Mouse (Mus musculus): ENCODE results near the gene Phtf2. TPM values are rescaled to one million over a fixed set of nuclear protein-coding genes. Genes with fewer than 3 reads are reported as not detected.
A peak's percentile ranks its signal among the peaks of the same experiment; 100 is the strongest.
"Not testable (repeated sequence)": the region's sequence is repeated elsewhere in the genome, so short reads cannot be mapped to it uniquely, and the experiment has no call there.

Gene Phtf2
- total and polyA plus RNA-seq, 2 experiments from 2014 or later: 17.4 to 24.9 TPM

GRCm38 (mm10) chr5:20773341-20773740, 108.6 kb downstream of the Phtf2 start:
- WGBS: 45% methylated on average over 3 of the region's 3 CpGs
- Histone ChIP-seq H3K27ac (ENCODE audit: low read depth, low read length) (no peak overlapping the region), H3K9me3 (ENCODE audit: low read length) (no peaks in the 10 kb centered on the region), H3K27me3 (ENCODE audit: insufficient read depth, low read length) (no peaks in the 10 kb centered on the region), H3K9ac (no peak overlapping the region), H3K36me3 (ENCODE audit: insufficient read depth) (no peaks in the 10 kb centered on the region; the same call in none of the 2 replicates), H3K4me2 (ENCODE audit: low read depth) (no peak overlapping the region), H3K4me3 (ENCODE audit: low read depth, low read length) (no peak overlapping the region), H3K4me1 (ENCODE audit: insufficient read depth) (no peaks in the 10 kb centered on the region)
- TF ChIP-seq CTCF (IDR thresholded peaks at IDR 0.05; ENCODE audit: low read depth): peak; percentile 71
- DNase-seq: peak; percentile 80
- ATAC-seq: peak; percentile 59; the same call in 1 of the 2 replicates

- H3K4me1 ChIP-seq (ENCODE audit: insufficient read depth): no peaks in the 10 kb centered on the region
- peaks cover 6% of the 10 kb centered on the region for H3K36me3 ChIP-seq (ENCODE audit: insufficient read depth)
- H3K27me3 ChIP-seq (ENCODE audit: insufficient read depth, low read length): no peaks in the 10 kb centered on the region
- H3K27ac ChIP-seq (ENCODE audit: low read depth, low read length): no peak overlapping the region
- no peak for TF ChIP-seq CTCF (IDR thresholded peaks at IDR 0.05; ENCODE audit: low read depth)
- ATAC-seq (no peak), DNase-seq (no peak)
- H3K4me3 ChIP-seq (ENCODE audit: low read depth, low read length): no peak overlapping the region
- no peak overlapping the region for H3K4me2 ChIP-seq (ENCODE audit: low read depth)
- H3K9ac ChIP-seq: no peak overlapping the region
- 90% methylated on average over 7 of the region's 7 CpGs for WGBS
- no peaks in the 10 kb centered on the region for H3K9me3 ChIP-seq (ENCODE audit: low read length)
These were observed 116.5 kb downstream of the Phtf2 start for GRCm38 (mm10) chr5:20765365-20765920.

- ATAC-seq; H3K27ac ChIP-seq (ENCODE audit: low read depth, low read length); H3K4me1 ChIP-seq (ENCODE audit: insufficient read depth); H3K4me2 ChIP-seq (ENCODE audit: low read depth); H3K9ac ChIP-seq; H3K36me3 ChIP-seq (ENCODE audit: insufficient read depth); H3K9me3 ChIP-seq (ENCODE audit: low read length); H3K27me3 ChIP-seq (ENCODE audit: insufficient read depth, low read length); H3K4me3 ChIP-seq (ENCODE audit: low read depth, low read length); DNase-seq: not testable (repeated sequence)
- 88% methylated on average over 3 of the region's 3 CpGs for WGBS
These were observed 119.5 kb downstream of the Phtf2 start for GRCm38 (mm10) chr5:20762441-20762840.

GRCm38 (mm10) chr5:20760368-20761162, 121.4 kb downstream of the Phtf2 start:
- no peak for DNase-seq
- WGBS: 82% methylated on average over 12 of the region's 12 CpGs
- H3K36me3 ChIP-seq (ENCODE audit: insufficient read depth): peaks cover 9% of the 10 kb centered on the region; the same call in 1 of the 2 replicates
- no peak for TF ChIP-seq CTCF (IDR thresholded peaks at IDR 0.05; ENCODE audit: low read depth)
- H3K9me3 ChIP-seq (ENCODE audit: low read length): no peaks in the 10 kb centered on the region
- no peak overlapping the region for H3K4me2 ChIP-seq (ENCODE audit: low read depth)
- H3K9ac ChIP-seq: no peak overlapping the region
- no peaks in the 10 kb centered on the region for H3K27me3 ChIP-seq (ENCODE audit: insufficient read depth, low read length)
- no peak overlapping the region for H3K27ac ChIP-seq (ENCODE audit: low read depth, low read length)
- no peak for ATAC-seq
- no peaks in the 10 kb centered on the region for H3K4me1 ChIP-seq (ENCODE audit: insufficient read depth)
- no peak overlapping the region for H3K4me3 ChIP-seq (ENCODE audit: low read depth, low read length)

- DNase-seq (no peak), ATAC-seq (no peak)
- no peak overlapping the region for H3K4me2 ChIP-seq (ENCODE audit: low read depth)
- H3K4me1 ChIP-seq (ENCODE audit: insufficient read depth): no peaks in the 10 kb centered on the region
- no peak overlapping the region for H3K9ac ChIP-seq
- no peaks in the 10 kb centered on the region for H3K9me3 ChIP-seq (ENCODE audit: low read length)
- H3K27ac ChIP-seq (ENCODE audit: low read depth, low read length): no peak overlapping the region
- peaks cover 7% of the 10 kb centered on the region; the same call in 1 of the 2 replicates for H3K36me3 ChIP-seq (ENCODE audit: insufficient read depth)
- TF ChIP-seq CTCF (IDR thresholded peaks at IDR 0.05; ENCODE audit: low read depth): no peak
- WGBS: 83% methylated on average over 5 of the region's 5 CpGs
- H3K27me3 ChIP-seq (ENCODE audit: insufficient read depth, low read length): no peaks in the 10 kb centered on the region
- no peak overlapping the region for H3K4me3 ChIP-seq (ENCODE audit: low read depth, low read length)
These were observed 122.2 kb downstream of the Phtf2 start for GRCm38 (mm10) chr5:20759771-20760170.

GRCm38 (mm10) chr5:20753963-20754362, 128.0 kb downstream of the Phtf2 start:
- Histone ChIP-seq H3K4me3 (ENCODE audit: low read depth, low read length) (no peak overlapping the region), H3K27ac (ENCODE audit: low read depth, low read length) (no peak overlapping the region), H3K9me3 (ENCODE audit: low read length) (no peaks in the 10 kb centered on the region), H3K36me3 (ENCODE audit: insufficient read depth) (peaks cover 4% of the 10 kb centered on the region; the same call in 1 of the 2 replicates), H3K4me2 (ENCODE audit: low read depth) (no peak overlapping the region), H3K9ac (no peak overlapping the region), H3K27me3 (ENCODE audit: insufficient read depth, low read length) (no peaks in the 10 kb centered on the region), H3K4me1 (ENCODE audit: insufficient read depth) (peaks cover 7% of the 10 kb centered on the region; the same call in 1 of the 2 replicates)
- no peak for TF ChIP-seq CTCF (IDR thresholded peaks at IDR 0.05; ENCODE audit: low read depth)
- DNase-seq: no peak
- WGBS: 65% methylated on average over 5 of the region's 5 CpGs
- no peak for ATAC-seq

GRCm38 (mm10) chr5:20753096-20753495, 128.8 kb downstream of the Phtf2 start:
- no peaks in the 10 kb centered on the region for H3K27me3 ChIP-seq (ENCODE audit: insufficient read depth, low read length)
- 28% methylated on average over 2 of the region's 2 CpGs for WGBS
- ATAC-seq (no peak), DNase-seq (no peak)
- H3K36me3 ChIP-seq (ENCODE audit: insufficient read depth): peaks cover 4% of the 10 kb centered on the region; the same call in 1 of the 2 replicates
- H3K27ac ChIP-seq (ENCODE audit: low read depth, low read length): no peak overlapping the region
- H3K9ac ChIP-seq: no peak overlapping the region
- no peaks in the 10 kb centered on the region for H3K9me3 ChIP-seq (ENCODE audit: low read length)
- no peak overlapping the region for H3K4me2 ChIP-seq (ENCODE audit: low read depth)
- H3K4me1 ChIP-seq (ENCODE audit: insufficient read depth): peaks cover 11% of the 10 kb centered on the region; the same call in 1 of the 2 replicates
- TF ChIP-seq CTCF (IDR thresholded peaks at IDR 0.05; ENCODE audit: low read depth): no peak
- H3K4me3 ChIP-seq (ENCODE audit: low read depth, low read length): no peak overlapping the region

Measured in forebrain, postnatal 0 days (tissue).